Mouse (Mus musculus) layer of hippocampus, postnatal 14 days (tissue): Measurements from ENCODE around the gene Kifc3. TPM values are rescaled to one million over a fixed set of nuclear protein-coding genes. Genes with fewer than 3 reads are reported as not detected.

Experiments used
- DNase-seq, 2 experiments: peaks; one replicate each; pipeline ENCODE4 v3.0.0; 2021 to 2022; ENCODE audit warnings: low spot score in 2 of 2, mixed read lengths in 1 of 2
- total RNA-seq, 2 experiments: library from RNA; stranded (reverse); gene quantifications; 2 replicates each; pipeline ENCODE4 v1.2.3; 2021

Kifc3 gene
- total RNA-seq, 2 experiments from 2014 or later = 59.0 to 60.2 TPM

- no peak for DNase-seq
These were observed 65.4 kb downstream of the Kifc3 start for GRCm38 (mm10) chr8:95137201-95137600.

GRCm38 (mm10) chr8:95136218-95136617 is 66.4 kb downstream of the Kifc3 start:
- no peak for DNase-seq

GRCm38 (mm10) chr8:95135242-95135641 is 67.4 kb downstream of the Kifc3 start:
- peak in 1 of 2 experiments; percentile 41 for DNase-seq

- no peak for DNase-seq
These were observed 68.4 kb downstream of the Kifc3 start for GRCm38 (mm10) chr8:95134186-95134585.

- no peak for DNase-seq
These were observed 70.6 kb downstream of the Kifc3 start for GRCm38 (mm10) chr8:95131983-95132382.

- DNase-seq = no peak
These were observed 71.6 kb downstream of the Kifc3 start for GRCm38 (mm10) chr8:95130966-95131537.

GRCm38 (mm10) chr8:95128750-95129260 is 73.8 kb downstream of the Kifc3 start:
- no peak for DNase-seq

GRCm38 (mm10) chr8:95127658-95128057 is 75.0 kb downstream of the Kifc3 start:
- no peak for DNase-seq

- DNase-seq = no peak
These were observed 76.1 kb downstream of the Kifc3 start for GRCm38 (mm10) chr8:95126497-95126896.

- no peak for DNase-seq
These were observed 79.2 kb downstream of the Kifc3 start for GRCm38 (mm10) chr8:95123455-95123854.

GRCm38 (mm10) chr8:95113750-95114149 is 88.9 kb downstream of the Kifc3 start:
- DNase-seq = peak in 1 of 2 experiments; percentile 35

GRCm38 (mm10) chr8:95113108-95113507 is 89.5 kb downstream of the Kifc3 start:
- no peak for DNase-seq

GRCm38 (mm10) chr8:95112594-95112993 is 90.0 kb downstream of the Kifc3 start:
- DNase-seq = no peak

GRCm38 (mm10) chr8:95107306-95107705 is 95.3 kb downstream of the Kifc3 start:
- no peak for DNase-seq

- no peak for DNase-seq
These were observed 100.6 kb downstream of the Kifc3 start for GRCm38 (mm10) chr8:95101972-95102371.

- peak; percentile 42 to 57 for DNase-seq
These were observed 103.6 kb downstream of the Kifc3 start for GRCm38 (mm10) chr8:95099009-95099408.

GRCm38 (mm10) chr8:95093574-95093973 is 109.0 kb downstream of the Kifc3 start:
- DNase-seq = no peak

- DNase-seq = no peak
These were observed 117.0 kb downstream of the Kifc3 start for GRCm38 (mm10) chr8:95085432-95086141.

GRCm38 (mm10) chr8:95084744-95085431 is 117.7 kb downstream of the Kifc3 start:
- DNase-seq = no peak

- no peak for DNase-seq
These were observed 118.4 kb downstream of the Kifc3 start for GRCm38 (mm10) chr8:95084261-95084660.

- DNase-seq = no peak
These were observed 121.0 kb downstream of the Kifc3 start for GRCm38 (mm10) chr8:95081650-95082049.
